Mouse (Mus musculus): ENCODE measurements around the gene Tex2.

The Tex2 gene

GRCm38 (mm10) chr11:106542385-106542784 lies 70.8 kb downstream of the Tex2 start:
- DNase-seq, result no peak

GRCm38 (mm10) chr11:106540506-106541268 lies 72.5 kb downstream of the Tex2 start:
- no peak for DNase-seq

DNA sequence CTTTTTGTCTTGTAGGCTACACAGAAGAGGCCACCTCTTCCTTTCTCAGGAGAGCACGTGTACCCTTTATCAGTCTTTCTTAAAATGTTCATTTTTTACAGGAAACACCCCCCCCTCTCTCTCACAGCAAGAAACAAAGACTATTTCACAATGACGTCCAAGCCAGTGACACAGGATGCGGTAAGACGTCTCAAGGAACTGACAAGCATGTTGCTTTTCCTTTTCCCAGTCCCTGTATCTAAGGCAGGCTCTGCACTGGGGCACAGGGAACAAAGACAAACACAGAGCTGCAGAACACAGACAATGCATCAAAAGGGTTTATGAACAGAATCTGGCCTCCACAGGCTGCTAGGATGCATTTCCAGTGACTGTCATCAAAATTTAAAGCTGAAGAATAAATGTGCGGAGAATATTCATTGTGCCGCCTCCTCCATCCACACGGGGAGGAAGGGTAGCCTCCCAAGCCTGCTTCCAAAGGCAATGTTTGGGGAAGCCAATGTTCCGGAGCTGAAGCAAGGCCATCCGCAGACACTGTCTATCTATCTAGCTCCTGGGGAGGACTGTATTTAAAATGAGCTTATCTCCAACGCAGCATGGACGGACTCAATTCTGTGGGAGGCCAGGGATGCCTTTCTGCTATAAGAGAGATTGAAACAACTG lies 76.8 kb downstream of the Tex2 start:
- DNase-seq, result no peak

DNA sequence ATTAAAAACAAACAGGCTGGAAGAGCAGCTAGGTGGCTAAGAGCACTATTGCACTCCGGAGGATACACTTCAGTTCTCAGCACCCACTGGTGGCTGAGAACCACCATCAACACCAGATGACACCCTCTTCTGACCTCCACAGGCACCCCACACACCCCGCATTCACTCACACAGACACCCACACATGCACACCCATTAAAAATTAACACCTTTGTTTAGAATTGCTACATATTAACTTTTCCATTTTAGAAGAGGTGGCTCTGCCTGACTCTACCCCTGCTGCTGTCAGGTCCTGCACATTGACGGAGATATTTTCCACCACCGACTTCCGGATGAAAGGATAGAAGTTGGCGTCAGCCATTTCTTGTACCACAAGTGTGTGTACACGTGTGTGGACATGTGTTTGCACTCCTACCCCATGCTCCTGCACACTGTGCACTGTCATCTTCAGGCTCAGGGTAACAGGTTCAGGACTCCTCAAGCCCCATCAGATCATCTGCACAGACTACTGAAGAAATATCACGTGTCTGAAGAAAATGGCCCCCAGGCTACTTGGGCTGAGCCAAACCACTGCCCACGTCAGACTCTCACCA lies 77.5 kb downstream of the Tex2 start:
- no peak for DNase-seq

- peak; percentile 33 to 67 for DNase-seq
Measured at GRCm38 (mm10) chr11:106532248-106532790, 80.9 kb downstream of the Tex2 start.

DNA sequence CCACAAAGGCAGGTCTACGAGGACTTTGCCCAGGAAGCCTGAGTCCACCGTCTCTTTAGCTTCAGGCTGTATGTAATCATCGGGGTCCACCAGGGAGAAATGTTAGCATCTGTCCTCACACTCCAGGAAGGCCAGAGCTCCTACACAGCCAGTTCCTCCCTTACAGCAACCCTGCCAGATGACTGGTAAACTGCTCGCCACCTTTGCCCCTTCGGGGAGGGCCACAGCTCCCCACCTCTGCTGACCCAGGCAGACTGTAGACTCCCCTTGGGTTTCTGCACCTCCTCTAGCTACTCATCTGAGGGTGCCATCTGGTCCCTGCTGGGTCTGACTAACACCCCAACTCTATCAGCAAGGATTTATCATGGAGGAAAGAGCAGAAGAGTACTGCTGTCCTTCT lies 83.4 kb downstream of the Tex2 start:
- peak; percentile 58 to 84 for DNase-seq

DNA sequence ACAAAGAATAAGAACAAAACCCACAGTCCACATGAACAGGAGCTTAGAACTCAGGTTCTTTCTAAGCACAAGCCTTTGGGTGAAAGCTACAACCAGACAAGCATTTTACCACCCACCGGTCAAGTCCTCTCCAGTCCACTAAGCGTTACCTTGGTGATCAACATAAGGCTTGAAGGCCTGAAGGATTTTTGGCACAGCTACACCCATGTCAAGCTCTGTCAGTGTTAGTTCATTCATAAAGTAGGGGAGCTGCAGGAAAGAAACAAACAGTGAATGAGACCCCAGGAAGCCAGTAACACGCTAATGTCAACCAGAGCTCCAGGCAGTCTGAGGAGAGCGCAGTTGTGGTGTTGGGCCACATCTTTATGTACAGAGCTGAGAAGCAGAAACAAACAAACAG lies 84.1 kb downstream of the Tex2 start:
- no peak for DNase-seq

- DNase-seq, result no peak
Measured at GRCm38 (mm10) chr11:106527926-106528325, 85.3 kb downstream of the Tex2 start.

DNA sequence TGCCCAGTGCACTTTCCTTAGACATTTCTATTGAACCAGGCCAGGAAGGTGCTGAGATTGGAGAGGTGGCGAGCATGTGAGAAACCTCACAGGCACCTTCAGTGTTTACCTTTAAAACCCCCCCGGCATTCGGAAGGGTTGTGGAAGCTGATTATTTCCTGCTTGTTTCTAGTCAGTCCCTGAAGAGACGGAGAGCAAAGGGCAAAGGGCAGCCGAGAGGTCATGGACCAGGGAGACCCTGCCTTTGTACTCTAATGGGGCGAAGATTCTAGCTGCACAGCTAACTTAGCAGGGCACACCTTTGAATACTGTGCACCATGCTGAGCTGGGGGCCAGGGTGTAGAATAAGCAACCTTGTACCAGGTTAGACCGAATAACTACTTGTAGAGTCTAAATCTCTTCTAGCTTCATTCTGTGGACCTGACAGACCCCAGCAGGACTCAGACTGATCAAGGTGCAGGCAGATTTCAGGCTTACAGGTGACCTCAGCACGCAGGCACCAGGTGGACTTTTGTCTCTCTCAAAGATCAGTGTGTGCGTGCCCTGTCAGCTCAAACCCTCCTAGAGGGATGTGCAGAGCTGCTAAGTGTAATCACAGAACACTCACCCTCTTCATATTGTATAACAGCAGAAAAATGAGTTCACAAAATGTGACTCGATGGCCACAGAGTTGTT lies 85.9 kb downstream of the Tex2 start:
- peak; percentile 20 to 67 for DNase-seq

DNA sequence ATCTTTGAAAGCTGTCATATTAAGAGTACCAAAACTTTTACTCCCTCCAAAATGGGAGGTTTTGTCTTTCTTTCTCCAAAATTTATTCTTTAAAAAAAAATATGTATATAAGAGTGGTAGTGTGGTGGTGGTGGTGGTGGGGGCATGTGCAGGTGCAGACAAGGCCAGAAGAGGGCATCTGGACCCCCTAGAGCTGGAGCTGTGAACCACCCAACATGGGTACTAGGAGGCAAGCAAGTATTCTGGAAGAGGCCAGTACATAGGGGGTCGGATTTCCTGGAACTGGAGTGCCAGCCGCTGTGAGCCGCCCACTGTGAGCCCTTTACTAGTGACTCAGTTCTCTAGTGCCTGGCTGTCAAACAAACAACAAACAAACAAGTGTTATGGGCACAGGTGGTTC lies 90.7 kb downstream of the Tex2 start:
- no peak for DNase-seq

- DNase-seq, result peak in 1 of 2 experiments; percentile 20
Measured at GRCm38 (mm10) chr11:106521612-106522011, 91.6 kb downstream of the Tex2 start.

DNA sequence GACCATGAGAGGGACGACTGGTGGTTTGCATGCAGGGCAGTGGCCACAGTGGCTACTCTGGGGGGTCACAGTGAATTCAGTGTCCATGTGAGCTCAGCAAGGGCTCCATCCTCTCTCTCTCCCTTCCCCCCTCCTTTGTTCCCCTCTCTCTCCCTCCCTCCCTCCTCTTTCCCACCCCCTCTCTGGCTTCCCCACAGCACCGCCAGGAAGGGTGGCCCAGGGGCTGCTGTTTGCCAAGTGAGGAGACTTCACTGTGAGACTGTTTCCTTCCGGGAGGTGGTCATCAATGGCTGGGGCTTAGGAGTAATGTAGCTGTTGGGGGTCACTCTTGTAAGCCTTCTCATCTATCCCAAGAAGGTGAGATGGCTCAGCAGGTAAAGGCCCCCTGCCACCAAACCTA lies 92.8 kb downstream of the Tex2 start:
- peak in 1 of 2 experiments; percentile 31 for DNase-seq

DNA sequence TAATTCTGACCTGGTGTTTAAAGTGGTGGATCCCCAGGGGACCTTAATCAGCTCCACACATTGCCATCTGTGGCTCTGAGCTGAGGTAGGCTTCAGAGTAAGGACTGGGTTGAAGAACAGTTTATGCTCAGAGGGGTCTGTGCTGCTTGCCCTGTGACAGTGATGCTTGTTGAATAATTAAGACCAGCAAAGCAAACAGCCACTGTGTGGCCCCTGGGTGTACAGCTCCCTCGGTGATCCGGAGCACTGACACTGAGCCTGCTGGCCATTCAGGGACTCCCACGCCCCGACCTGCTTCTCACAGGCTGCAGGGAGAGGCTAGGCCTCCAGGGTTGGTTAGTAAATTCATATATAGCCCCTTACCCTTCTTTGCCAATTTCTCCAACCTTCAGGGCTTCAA lies 93.7 kb downstream of the Tex2 start:
- peak in 1 of 2 experiments; percentile 19 for DNase-seq

- no peak for DNase-seq
Measured at GRCm38 (mm10) chr11:106518391-106518790, 94.8 kb downstream of the Tex2 start.

GRCm38 (mm10) chr11:106515079-106515745 lies 98.0 kb downstream of the Tex2 start:
- DNase-seq, result no peak

GRCm38 (mm10) chr11:106514446-106514845 lies 98.8 kb downstream of the Tex2 start:
- peak; percentile 60 to 82 for DNase-seq

GRCm38 (mm10) chr11:106513166-106513565 lies 100.1 kb downstream of the Tex2 start:
- peak; percentile 65 to 77 for DNase-seq

GRCm38 (mm10) chr11:106512006-106512390 lies 101.2 kb downstream of the Tex2 start:
- no peak for DNase-seq

- DNase-seq, result no peak
Measured at GRCm38 (mm10) chr11:106511236-106512005, 101.8 kb downstream of the Tex2 start.

- no peak for DNase-seq
Measured at GRCm38 (mm10) chr11:106507638-106508037, 105.6 kb downstream of the Tex2 start.

GRCm38 (mm10) chr11:106506211-106506610 lies 107.0 kb downstream of the Tex2 start:
- no peak for DNase-seq

GRCm38 (mm10) chr11:106504129-106504528 lies 109.1 kb downstream of the Tex2 start:
- no peak for DNase-seq

Measured in kidney, postnatal 25 days (tissue).